Mouse (Mus musculus) kidney, postnatal 0 days (tissue): ENCODE measurements around the gene Ghdc. TPM values are rescaled to one million over a fixed set of nuclear protein-coding genes. Genes with fewer than 3 reads are reported as not detected.

Source experiments
- ATAC-seq: fragments of 200-750 bp; cut with Nextera tagmentation; replicated peaks from 2 replicates; pipeline ENCODE4 v1.8.0; 2017; ENCODE audit warnings: low read depth, moderate number of reproducible peaks, moderate TSS enrichment, moderate library complexity; ENCODE audit not compliant: low FRiP score
- DNase-seq: peaks from one replicate; pipeline ENCODE4 v3.0.0-alpha.2; 2016; ENCODE audit warnings: low spot score
- H3K27ac ChIP-seq: fragments of 300-500 bp; sonication (generic); 2 replicates; pipeline ENCODE4 v1.5.1; 2014; ENCODE audit warnings: mild to moderate bottlenecking
- H3K27me3 ChIP-seq: fragments of 300-500 bp; sonication (generic); 2 replicates; pipeline ENCODE4 v1.6.1; 2014; ENCODE audit warnings: low read length, mixed read lengths; ENCODE audit not compliant: insufficient read depth
- H3K36me3 ChIP-seq: fragments of 300-500 bp; sonication (generic); 2 replicates; pipeline ENCODE4 v1.6.1; 2014; ENCODE audit warnings: low read length, mixed read lengths; ENCODE audit not compliant: insufficient read depth
- H3K4me1 ChIP-seq: fragments of 300-500 bp; sonication (generic); replicated peaks from 2 replicates; pipeline ENCODE4 v1.6.1; 2014; ENCODE audit warnings: antibody characterized with exemption, low read length, mixed read lengths; ENCODE audit not compliant: insufficient read depth
- H3K4me2 ChIP-seq: fragments of 300-500 bp; sonication (generic); 2 replicates; pipeline ENCODE4 v1.6.1; 2014; ENCODE audit warnings: mild to moderate bottlenecking, low read length, moderate library complexity, mixed read lengths
- H3K4me3 ChIP-seq: fragments of 300-500 bp; sonication (generic); replicated peaks from 2 replicates; pipeline ENCODE4 v1.5.1; 2014; ENCODE audit warnings: low read depth, low read length
- H3K9ac ChIP-seq: fragments of 300-500 bp; sonication (generic); 2 replicates; pipeline ENCODE4 v1.6.1; 2014; ENCODE audit warnings: low read depth, low read length
- H3K9me3 ChIP-seq: fragments of 300-500 bp; sonication (generic); replicated peaks from 2 replicates; pipeline ENCODE4 v1.6.1; 2016; ENCODE audit warnings: low read length, inconsistent platforms, mixed read lengths
- CTCF ChIP-seq: IDR thresholded peaks from 2 replicates; pipeline ENCODE4 v1.5.1; 2016; ENCODE audit warnings: antibody characterized with exemption, low read depth, mild to moderate bottlenecking, moderate library complexity
- WGBS: fragments of 180-500 bp; shearing (Covaris S2); extraction: QIAGEN DNeasy Blood & Tissue Kit; methylation state at CpG from one replicate; pipeline ENCODE4 v1.1.7; 2014; 5-methylcytosine and 5-hydroxymethylcytosine counted together
- polyA plus RNA-seq: library from polyadenylated mRNA; unstranded; fragments of >200 nt; fragmentation: Nextera tagmentation; extraction: Ambion mirVana; gene quantifications from 2 replicates; pipeline ENCODE4 v1.2.1, GENCODE M21; 2015

The Ghdc gene
- polyA plus RNA-seq, 1 experiment from 2014 or later, result 4.8 TPM

- DNase-seq (no peak), ATAC-seq (no peak)
- Histone ChIP-seq H3K9ac (peak overlapping the region; percentile 96), H3K36me3 (no peaks in the 10 kb centered on the region), H3K9me3 (no peaks in the 10 kb centered on the region), H3K4me3 (no peak overlapping the region), H3K4me1 (peaks cover 18% of the 10 kb centered on the region), H3K27ac (0 out of 2 replicates have a peak overlapping the region, but pooled peaks have one; percentile 0), H3K27me3 (no peaks in the 10 kb centered on the region), H3K4me2 (peak overlapping the region; percentile 73)
- 69% methylated on average over 14 of the region's 14 CpGs for WGBS
- TF ChIP-seq CTCF, result no peak
Observed at GRCm38 (mm10) chr11:100735954-100736745, 34.6 kb downstream of the Ghdc start.

- DNase-seq (no peak), ATAC-seq (no peak)
- no peaks in the 10 kb centered on the region for H3K27me3 ChIP-seq
- no peak overlapping the region for H3K4me3 ChIP-seq
- H3K4me1 ChIP-seq, result peaks cover 18% of the 10 kb centered on the region
- H3K27ac ChIP-seq, result no peak overlapping the region
- WGBS, result 88% methylated on average over 9 of the region's 9 CpGs
- peak overlapping the region; percentile 73 for H3K4me2 ChIP-seq
- H3K9ac ChIP-seq, result peak overlapping the region; percentile 96; the same call in 1 of the 2 replicates
- H3K36me3 ChIP-seq, result no peaks in the 10 kb centered on the region
- TF ChIP-seq CTCF, result no peak
- no peaks in the 10 kb centered on the region for H3K9me3 ChIP-seq
Observed at GRCm38 (mm10) chr11:100735134-100735865, 35.5 kb downstream of the Ghdc start.

GRCm38 (mm10) chr11:100730477-100731205 lies 40.1 kb downstream of the Ghdc start:
- no peaks in the 10 kb centered on the region for H3K27me3 ChIP-seq
- peak overlapping the region; percentile 36; the same call in 1 of the 2 replicates for H3K27ac ChIP-seq
- ATAC-seq, result peak; percentile 81
- H3K9ac ChIP-seq, result no peak overlapping the region
- TF ChIP-seq CTCF, result no peak
- peak; percentile 29 for DNase-seq
- no peaks in the 10 kb centered on the region for H3K9me3 ChIP-seq
- H3K4me3 ChIP-seq, result no peak overlapping the region
- WGBS, result 77% methylated on average over 6 of the region's 6 CpGs
- no peaks in the 10 kb centered on the region for H3K36me3 ChIP-seq
- 0 out of 2 replicates have a peak, but pooled peaks cover under 1% of the 10 kb centered on the region for H3K4me1 ChIP-seq
- no peak overlapping the region for H3K4me2 ChIP-seq

GRCm38 (mm10) chr11:100729976-100730375 lies 40.8 kb downstream of the Ghdc start:
- Histone ChIP-seq H3K4me2 (no peak overlapping the region), H3K4me1 (peaks cover 5% of the 10 kb centered on the region; the same call in 1 of the 2 replicates), H3K9ac (no peak overlapping the region), H3K9me3 (no peaks in the 10 kb centered on the region), H3K27me3 (no peaks in the 10 kb centered on the region), H3K4me3 (no peak overlapping the region), H3K36me3 (no peaks in the 10 kb centered on the region), H3K27ac (peak overlapping the region; percentile 36; the same call in 1 of the 2 replicates)
- TF ChIP-seq CTCF, result no peak
- 79% methylated on average over 4 of the region's 4 CpGs for WGBS
- no peak for DNase-seq
- ATAC-seq, result no peak

GRCm38 (mm10) chr11:100728601-100729000 lies 42.2 kb downstream of the Ghdc start:
- no peak for ATAC-seq
- Histone ChIP-seq H3K36me3 (no peaks in the 10 kb centered on the region), H3K4me3 (no peak overlapping the region), H3K27me3 (no peaks in the 10 kb centered on the region), H3K4me2 (no peak overlapping the region), H3K4me1 (peaks cover 9% of the 10 kb centered on the region; the same call in 1 of the 2 replicates), H3K9ac (no peak overlapping the region), H3K9me3 (no peaks in the 10 kb centered on the region), H3K27ac (no peak overlapping the region)
- no peak for DNase-seq
- TF ChIP-seq CTCF, result no peak
- WGBS, result 77% methylated on average over 6 of the region's 6 CpGs

- H3K4me2 ChIP-seq, result no peak overlapping the region
- no peaks in the 10 kb centered on the region for H3K9me3 ChIP-seq
- H3K4me3 ChIP-seq, result no peak overlapping the region
- no peaks in the 10 kb centered on the region for H3K36me3 ChIP-seq
- H3K9ac ChIP-seq, result no peak overlapping the region
- WGBS, result 79% methylated on average over 3 of the region's 3 CpGs
- H3K4me1 ChIP-seq, result peaks cover 9% of the 10 kb centered on the region; the same call in 1 of the 2 replicates
- H3K27me3 ChIP-seq, result no peaks in the 10 kb centered on the region
- no peak for DNase-seq
- no peak; the same call in 1 of the 2 replicates for ATAC-seq
- TF ChIP-seq CTCF, result no peak
- H3K27ac ChIP-seq, result no peak overlapping the region
Observed at GRCm38 (mm10) chr11:100727201-100727600, 43.6 kb downstream of the Ghdc start.
